Mouse (Mus musculus) adipose tissue, adult 10 weeks (tissue): ENCODE data around the gene Grin2d. TPM values are rescaled to one million over a fixed set of nuclear protein-coding genes. Genes with fewer than 3 reads are reported as not detected.

Experiments
- polyA plus RNA-seq: library from polyadenylated mRNA; stranded (reverse); fragments of 350-450 nt; fragmentation: Illumina TruSeq; extraction: RNeasy Lipid Tissue Mini Kit (QIAGEN cat#74804); gene quantifications from one replicate; pipeline ENCODE4 v1.2.3, GENCODE M21; 2014; ENCODE audit warnings: low read depth, low replicate concordance

Gene Grin2d
- polyA plus RNA-seq = 1.2 TPM

GRCm38 (mm10) chr7:45878278-45878677 is at the start of gene Grin2d:
Grin2d (minus strand) TSS chr7:45878378.

DNA sequence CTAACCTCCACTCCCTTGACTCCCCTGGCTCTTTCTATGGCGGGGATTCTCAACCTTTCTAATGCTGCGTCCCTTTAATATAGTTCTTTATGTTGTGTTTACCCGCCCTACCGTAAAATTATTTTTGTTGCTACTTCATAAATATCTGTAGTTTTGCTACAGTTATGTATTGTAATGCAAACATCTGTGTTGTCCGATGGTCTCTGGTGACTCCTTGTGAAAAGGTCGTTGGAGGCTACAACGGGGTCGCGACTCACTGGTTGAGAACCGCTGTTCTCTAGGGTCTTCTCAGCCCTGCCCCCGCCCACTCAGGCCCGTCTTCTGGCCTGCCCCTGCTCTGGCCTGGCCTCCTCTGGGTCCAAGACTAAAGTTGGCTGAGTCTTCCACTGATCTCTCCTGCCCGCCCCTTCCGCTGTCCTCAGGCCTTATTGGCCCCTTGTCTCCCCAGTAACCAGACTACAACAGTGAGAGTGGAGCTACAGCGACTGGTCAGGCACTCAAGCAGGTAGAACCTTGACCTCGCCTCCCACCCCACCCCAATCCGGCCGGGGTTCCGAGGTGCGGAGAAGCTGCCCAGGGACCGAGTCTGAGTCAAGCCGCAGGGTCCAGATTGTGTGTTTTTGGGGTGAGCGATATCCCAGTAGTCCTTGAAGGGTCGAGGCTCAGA is 45.7 kb upstream of the Grin2d start, which contains the start of gene Ccdc114:
Gene Ccdc114, plus strand, starts transcription at position 311 of the 667 bp plus-strand sequence.

GRCm38 (mm10) chr7:45921242-45921621 is 43.1 kb upstream of the Grin2d start, which contains the start of gene Emp3:
Emp3 (minus strand) TSS chr7:45921404.

DNA sequence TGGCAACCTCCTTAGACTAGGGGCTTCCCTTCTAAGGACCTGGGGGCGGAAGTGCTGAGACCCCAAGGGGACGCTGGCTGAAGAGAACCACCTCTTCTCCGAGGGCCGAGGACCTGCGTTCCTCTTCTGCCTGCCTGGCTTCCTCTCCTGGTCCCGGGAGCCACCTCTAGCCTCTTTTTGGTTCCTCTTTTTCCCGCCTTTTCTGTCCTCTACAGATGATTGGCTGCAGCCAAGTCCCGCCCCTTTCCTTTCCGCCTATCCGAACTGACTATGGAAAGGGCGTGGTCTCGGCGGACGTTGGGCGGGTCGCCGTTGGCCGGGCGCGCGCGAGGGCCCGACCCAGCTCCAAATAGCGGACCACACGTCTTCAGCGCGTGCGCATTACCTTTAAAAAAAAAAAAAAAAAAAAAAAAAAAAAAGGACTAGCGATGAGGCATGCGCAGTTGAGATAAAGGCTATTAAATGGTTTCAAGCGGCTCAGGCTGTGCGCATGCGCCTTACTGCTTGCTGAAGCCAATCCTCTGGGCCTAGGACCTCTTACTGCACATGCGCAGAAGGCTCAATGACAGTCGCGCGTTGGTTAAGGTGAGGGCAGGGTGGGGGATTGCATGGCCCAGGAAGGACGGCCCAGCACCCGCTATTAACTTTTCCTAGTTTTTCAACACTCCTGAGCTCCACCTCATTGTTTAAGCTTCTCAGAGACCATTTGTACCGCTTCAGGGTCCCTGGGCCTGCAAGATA is 18.5 kb upstream of the Grin2d start, which contains the start of the genes Syngr4 and Tmem143:
Gene Syngr4, minus strand, starts transcription at position 198 of the 741 bp plus-strand sequence.
Gene Tmem143, plus strand, starts transcription at position 425 of the 741 bp plus-strand sequence.

DNA sequence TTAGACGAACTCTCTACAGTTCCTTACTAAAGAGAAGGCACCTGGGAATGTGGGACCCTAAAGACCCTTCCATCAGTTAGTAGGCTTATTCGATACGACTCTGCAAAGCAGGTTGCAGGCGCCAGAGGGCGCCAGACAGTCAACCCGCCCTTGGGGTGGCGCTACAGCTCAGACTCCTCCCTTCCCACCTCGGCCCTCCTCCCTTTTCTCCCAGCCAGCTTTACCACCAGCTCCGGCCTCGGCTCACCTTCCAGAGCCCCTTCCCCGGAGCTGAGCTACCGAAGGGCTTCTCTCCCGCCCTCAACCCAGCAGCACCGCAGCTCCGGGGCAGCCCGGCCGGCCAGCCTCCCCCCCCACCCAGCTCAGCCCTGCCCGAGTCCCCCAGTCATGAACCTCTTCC is 5.6 kb downstream of the Grin2d start, which contains the start of gene Kdelr1:
Gene Kdelr1, plus strand, starts transcription at position 149 of the 400 bp plus-strand sequence.

GRCm38 (mm10) chr7:45830427-45831127 is 47.6 kb downstream of the Grin2d start, which contains the start of gene Grwd1:
Grwd1 (minus strand) TSS chr7:45830944.

DNA sequence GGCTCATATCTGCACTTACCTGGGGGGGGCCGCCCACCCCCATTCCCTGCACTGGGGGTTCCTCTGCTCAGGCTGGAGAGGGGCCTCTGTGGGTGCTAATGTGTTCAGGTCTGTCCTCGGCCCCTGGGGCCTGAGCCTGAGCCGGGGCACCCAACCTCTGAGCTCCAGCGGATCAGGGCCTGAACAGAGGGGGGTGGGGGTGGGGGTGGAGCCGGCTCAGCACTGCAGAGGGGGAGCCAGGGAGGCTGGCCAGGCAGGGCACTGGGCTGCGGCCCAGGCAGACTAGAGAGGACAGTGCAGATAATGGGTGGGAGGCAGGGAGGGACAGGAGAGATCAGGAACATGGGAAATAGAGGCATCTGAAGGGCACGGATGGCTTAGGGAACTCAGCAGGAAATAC is 53.6 kb downstream of the Grin2d start, which contains the start of gene Kcnj14:
Gene Kcnj14, minus strand, starts transcription at position 185 of the 400 bp plus-strand sequence.

GRCm38 (mm10) chr7:45813787-45814779 is 64.1 kb downstream of the Grin2d start, which contains the start of gene Cyth2:
Cyth2 (minus strand) TSS chr7:45814581.

GRCm38 (mm10) chr7:45784524-45785372 is 93.4 kb downstream of the Grin2d start, which contains the start of gene Sult2b1:
Sult2b1 (minus strand) TSS chr7:45784669.

GRCm38 (mm10) chr7:45783511-45784091 is 94.6 kb downstream of the Grin2d start, which contains the start of gene Lmtk3:
Lmtk3 (plus strand) TSS chr7:45783738.

Other genes with a start within 250 kb of the Grin2d start
- gene Mamstr, start 238.4 kb downstream of the Grin2d start, polyA plus RNA-seq = 4.0 TPM
- 2.3 TPM for gene Fut2, start 212.0 kb downstream of the Grin2d start, polyA plus RNA-seq
- gene Ntn5, start 194.4 kb downstream of the Grin2d start, polyA plus RNA-seq = 0.78 TPM
- gene Sec1, start 184.0 kb downstream of the Grin2d start, polyA plus RNA-seq = 1.8 TPM
- 5.3 TPM for gene Car11, start 178.5 kb downstream of the Grin2d start, polyA plus RNA-seq
- gene Dbp, start 173.3 kb downstream of the Grin2d start, polyA plus RNA-seq = 19.7 TPM
- 966 TPM for gene Rpl18, start 162.9 kb downstream of the Grin2d start, polyA plus RNA-seq
- 31.4 TPM for gene Sphk2, start 160.4 kb downstream of the Grin2d start, polyA plus RNA-seq
- gene Fam83e, start 157.2 kb downstream of the Grin2d start, polyA plus RNA-seq = 3.7 TPM
- 2.2 TPM for gene Spaca4, start 152.6 kb downstream of the Grin2d start, polyA plus RNA-seq
- 0.96 TPM for gene Lmtk3, start 94.6 kb downstream of the Grin2d start, polyA plus RNA-seq
- gene Sult2b1, start 93.7 kb downstream of the Grin2d start, polyA plus RNA-seq = 22.0 TPM
- 73.8 TPM for gene Cyth2, start 63.8 kb downstream of the Grin2d start, polyA plus RNA-seq
- 0.74 TPM for gene Kcnj14, start 53.6 kb downstream of the Grin2d start, polyA plus RNA-seq
- 11.0 TPM for gene Grwd1, start 47.4 kb downstream of the Grin2d start, polyA plus RNA-seq
- 162 TPM for gene Kdelr1, start 5.6 kb downstream of the Grin2d start, polyA plus RNA-seq
- 7.2 TPM for gene Syngr4, start 18.3 kb upstream of the Grin2d start, polyA plus RNA-seq
- 31.6 TPM for gene Tmem143, start 18.6 kb upstream of the Grin2d start, polyA plus RNA-seq
- 65.2 TPM for gene Emp3, start 43.0 kb upstream of the Grin2d start, polyA plus RNA-seq
- gene Ccdc114, start 45.7 kb upstream of the Grin2d start, polyA plus RNA-seq = 8.4 TPM
- gene Abcc6, start 151.9 kb upstream of the Grin2d start, polyA plus RNA-seq = 0.09 TPM
- gene Nomo1, start 155.3 kb upstream of the Grin2d start, polyA plus RNA-seq = 44.8 TPM
- gene Kcnj11, start 222.4 kb upstream of the Grin2d start, polyA plus RNA-seq = 8.1 TPM